ENCODE assay signal across 26 mouse cellular contexts in the genomic region with DNA sequence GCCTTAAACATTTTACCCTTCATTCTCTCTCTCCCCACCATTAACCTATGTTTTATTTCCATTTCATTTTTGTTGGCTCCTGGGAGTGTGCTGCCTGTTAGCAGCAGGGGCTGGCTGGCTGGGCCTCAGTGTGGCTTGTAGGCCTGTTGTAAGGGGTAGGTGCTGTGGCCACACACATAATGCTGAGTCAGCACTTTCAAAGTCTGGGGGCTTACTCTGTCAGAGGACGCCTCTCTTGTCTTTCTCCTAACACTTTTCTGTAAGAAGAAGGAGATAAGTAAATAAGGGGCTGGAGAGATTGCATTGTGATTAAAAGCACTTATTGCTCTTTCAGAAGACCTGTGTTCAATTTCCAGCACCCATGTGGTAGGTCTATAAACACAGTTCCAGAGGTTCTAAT. TPM values are rescaled to one million over a fixed set of nuclear protein-coding genes. Genes with fewer than 3 reads are reported as not detected.
DNase-seq lines count a peak whose midpoint lies in the region; ATAC-seq and TF ChIP-seq lines count a peak whose summit lies in the region.
"Had no signal": no experiment of that assay in that cellular context is flagged by ENCODE, and none has a peak within 500 bp of the region (broad histone marks: within the 10 kb centered on the region; RNA-seq: fewer than 3 reads in every experiment).

No protein-coding gene starts in this region.

- ATAC-seq in limb, embryonic 12.5 days (ENCODE audit: insufficient number of reproducible peaks, insufficient read depth, low FRiP score, low TSS enrichment, low read depth), result no peak
- ATAC-seq in G1E (ENCODE audit: extremely low read depth, insufficient number of reproducible peaks, low FRiP score, poor library complexity, severe bottlenecking), result no peak
- ATAC-seq: activated CD4-positive, CD25-positive, alpha-beta regulatory T cell, adult 4 months; CD4-positive, CD25-positive, alpha-beta regulatory T cell, adult 4 months; forebrain, embryonic 14.5 days; forebrain, embryonic 16.5 days; Patski had no signal

- H3K79me2 ChIP-seq in CH12.LX (replicated peaks; ENCODE audit: control insufficient read depth, extremely low read depth, insufficient read depth, poor library complexity, severe bottlenecking), result peaks cover 17% of the 10 kb centered on the region

- H3K27me3 ChIP-seq in limb, embryonic 12.5 days, result no peaks in the 10 kb centered on the region
- H3K27me3 ChIP-seq in limb, embryonic 10.5 days (ENCODE audit: low read depth, poor library complexity, severe bottlenecking), result no peaks in the 10 kb centered on the region
- H3K27me3 ChIP-seq in CH12.LX (replicated peaks), result no peaks in the 10 kb centered on the region
- no peaks in the 10 kb centered on the region for H3K27me3 ChIP-seq in G1E (ENCODE audit: insufficient read depth, low read length)
- H3K27me3 ChIP-seq: embryonic facial prominence, embryonic 13.5 days; embryonic facial prominence, embryonic 15.5 days; forebrain, embryonic 12.5 days; Patski had no signal

- H3K9ac ChIP-seq in limb, embryonic 12.5 days (replicated peaks), result no peak overlapping the region
- H3K9ac ChIP-seq in CH12.LX (ENCODE audit: insufficient read depth, low read depth), result no peak overlapping the region
- H3K9ac ChIP-seq: embryonic facial prominence, embryonic 13.5 days; embryonic facial prominence, embryonic 15.5 days; forebrain, embryonic 12.5 days had no signal

- TF ChIP-seq RAD21 in CH12.LX (IDR thresholded peaks at IDR 0.05; ENCODE audit: low read depth, low read length), result no peak

- dilution Hi-C loops in CH12.LX (cut with MboI; ENCODE audit: extremely low pct_ligation_motif_present, extremely low pct_unique_long_range_greater_than_20kb, low sequenced_read_pairs), result no loop called here

- no peak for TF ChIP-seq EP300 in CH12.LX (IDR thresholded peaks at IDR 0.05; ENCODE audit: low read length)

- TF ChIP-seq CTCF in CH12.LX (conservative IDR thresholded peaks at IDR 0.05 in 1 of 2, IDR thresholded peaks at IDR 0.05 in 1 of 2; ENCODE audit: low read depth in 2 of 2, low read length in 2 of 2), result no peak
- TF ChIP-seq CTCF in G1E (IDR thresholded peaks at IDR 0.05; ENCODE audit: low read depth, low read length), result no peak

- no peaks in the 10 kb centered on the region for H3K36me3 ChIP-seq in limb, embryonic 12.5 days
- no peaks in the 10 kb centered on the region for H3K36me3 ChIP-seq in limb, embryonic 10.5 days
- H3K36me3 ChIP-seq in CH12.LX (replicated peaks in 1 of 2; ENCODE audit: control insufficient read depth in 1 of 2, insufficient read depth in 1 of 2, low read length in 1 of 2), result peaks cover 0 to 52% of the 10 kb centered on the region in 2 experiments
- peaks cover 46% of the 10 kb centered on the region for H3K36me3 ChIP-seq in G1E (replicated peaks)
- H3K36me3 ChIP-seq: embryonic facial prominence, embryonic 13.5 days; embryonic facial prominence, embryonic 15.5 days; forebrain, embryonic 12.5 days had no signal

- in situ Hi-C loops in CH12.LX (cut with MboI; ENCODE audit: low pct_ligation_motif_present, low pct_unique_long_range_greater_than_20kb, low sequenced_read_pairs), result no loop called here

- H3K27ac ChIP-seq in limb, embryonic 12.5 days, result 0 out of 2 replicates have a peak overlapping the region, but pooled peaks have one; percentile 17
- H3K27ac ChIP-seq in limb, embryonic 10.5 days, result no peak overlapping the region
- H3K27ac ChIP-seq in CH12.LX (ENCODE audit: insufficient read depth, low read depth), result no peak overlapping the region
- H3K27ac ChIP-seq: embryonic facial prominence, embryonic 13.5 days; embryonic facial prominence, embryonic 15.5 days; forebrain, embryonic 10.5 days; forebrain, embryonic 12.5 days had no signal

- WGBS in limb, embryonic 12.5 days, result 88% methylated on average over 1 of the region's 1 CpGs
- WGBS in limb, embryonic 10.5 days, result 74% methylated on average over 1 of the region's 1 CpGs

- no peak overlapping the region for H3K4me3 ChIP-seq in limb, embryonic 12.5 days (replicated peaks)
- no peak overlapping the region for H3K4me3 ChIP-seq in limb, embryonic 10.5 days
- H3K4me3 ChIP-seq in CH12.LX (replicated peaks in 1 of 3; ENCODE audit: low read depth in 2 of 3, low read length in 2 of 3, poor library complexity in 1 of 3) (no peak overlapping the region), G1E (ENCODE audit: low read depth, low read length) (0 out of 2 replicates have a peak overlapping the region, but pooled peaks have one; percentile 12)
- H3K4me3 ChIP-seq: embryonic facial prominence, embryonic 13.5 days; embryonic facial prominence, embryonic 15.5 days; erythroblast, embryonic 14.5 days; forebrain, embryonic 10.5 days; forebrain, embryonic 12.5 days had no signal

- H3K4me1 ChIP-seq in limb, embryonic 12.5 days (replicated peaks), result peaks cover under 1% of the 10 kb centered on the region; the same call in 1 of the 2 replicates
- no peaks in the 10 kb centered on the region for H3K4me1 ChIP-seq in limb, embryonic 10.5 days
- H3K4me1 ChIP-seq in CH12.LX (ENCODE audit: control insufficient read depth in 1 of 2, insufficient read depth in 2 of 2) (peaks cover 4 to 17% of the 10 kb centered on the region in 2 experiments), G1E (ENCODE audit: insufficient read depth, low read depth, low read length) (peaks cover 32% of the 10 kb centered on the region)
- H3K4me1 ChIP-seq: embryonic facial prominence, embryonic 13.5 days; embryonic facial prominence, embryonic 15.5 days; forebrain, embryonic 12.5 days had no signal

- no peaks in the 10 kb centered on the region for H3K9me3 ChIP-seq in limb, embryonic 12.5 days
- H3K9me3 ChIP-seq in limb, embryonic 10.5 days (replicated peaks), result no peaks in the 10 kb centered on the region
- H3K9me3 ChIP-seq in CH12.LX (replicated peaks; ENCODE audit: low read length) (no peaks in the 10 kb centered on the region), G1E (replicated peaks) (no peaks in the 10 kb centered on the region)
- H3K9me3 ChIP-seq: embryonic facial prominence, embryonic 13.5 days; embryonic facial prominence, embryonic 15.5 days; forebrain, embryonic 10.5 days; forebrain, embryonic 12.5 days had no signal

- H3K4me2 ChIP-seq in limb, embryonic 12.5 days, result no peak overlapping the region
- no peak overlapping the region for H3K4me2 ChIP-seq in CH12.LX (ENCODE audit: insufficient read depth, low read depth, poor library complexity, severe bottlenecking)
- H3K4me2 ChIP-seq: embryonic facial prominence, embryonic 13.5 days; embryonic facial prominence, embryonic 15.5 days; forebrain, embryonic 12.5 days had no signal

- DNase-seq in limb, embryonic 10.5 days (ENCODE audit: low spot score), result no peak
- DNase-seq in CH12.LX (ENCODE audit: extremely low read depth), result no peak
- no peak for DNase-seq in G1E (ENCODE audit: low spot score)
- no peak for DNase-seq in thymus, postnatal 10 days (ENCODE audit: low spot score in 2 of 2)
- DNase-seq in adrenal gland, adult 8-10 months, result no peak
- DNase-seq: adrenal gland, postnatal 10 days; adrenal gland, postnatal 25 days; B cell, adult 2 months; cerebellum, adult 11 months; cerebellum, adult 18-20 months; cerebellum, adult 8-10 months; cerebellum, adult 9-11 months; cerebellum, postnatal 14 days; cerebellum, postnatal 36 days; embryo, embryonic 11 days had no signal

- no peak for TF ChIP-seq POLR2A in CH12.LX (IDR thresholded peaks at IDR 0.05; ENCODE audit: low read depth, low read length)

TF ChIP-seq in CH12.LX, 34 proteins besides CTCF, POLR2A, EP300 and RAD21:
- TF ChIP-seq MAFK (IDR thresholded peaks at IDR 0.05; ENCODE audit: insufficient replicate concordance, low read length) (peak; percentile 99), ZC3H11A (IDR thresholded peaks at IDR 0.05; ENCODE audit: low read depth, low read length) (no peak)

RNA-seq across cellular contexts. Expression of gene Fbxo34, which starts 32.9 kb away (rescaled TPM):
- polyA plus RNA-seq in limb, embryonic 12.5 days (2016; fragmentation: Nextera tagmentation; extraction: Ambion mirVana), result 27.2 and 28.1 TPM in 2 replicates
- polyA plus RNA-seq in limb, embryonic 10.5 days (2016; fragmentation: Nextera tagmentation; extraction: Ambion mirVana), result 19.6 and 25.2 TPM in 2 replicates
- total RNA-seq in CH12.LX (2012; rRNA removed), result 11.9 and 12.8 TPM in 2 replicates
- 11.1 and 11.6 TPM in 2 replicates for total RNA-seq in CH12.LX (2014; rRNA removed)
- 24.7 and 25.9 TPM in 2 replicates for polyA plus RNA-seq in CH12.LX (2012; ENCODE audit: insufficient read length, low read depth)
- 20.6 and 24.2 TPM in 2 replicates for total RNA-seq in G1E (2014; fragmentation: Nextera tagmentation)
- total RNA-seq in G1E (2017), result 27.5 and 27.6 TPM in 2 replicates
- polyA plus RNA-seq in G1E (2012), result 17.9 and 20.7 TPM in 2 replicates
- total RNA-seq in adrenal gland, adult 8-10 months (2022), result 10 to 100 TPM; 19.9 to 24.6 (median 23.7) TPM
